Mouse (Mus musculus) WW6 (cell line): Measurements from ENCODE around the gene Mstn.

ENCODE experiments used
- DNase-seq: peaks from one replicate; pipeline ENCODE4 v3.0.0-alpha.2; 2013; ENCODE audit warnings: low read depth, low spot score

Gene Mstn

DNA sequence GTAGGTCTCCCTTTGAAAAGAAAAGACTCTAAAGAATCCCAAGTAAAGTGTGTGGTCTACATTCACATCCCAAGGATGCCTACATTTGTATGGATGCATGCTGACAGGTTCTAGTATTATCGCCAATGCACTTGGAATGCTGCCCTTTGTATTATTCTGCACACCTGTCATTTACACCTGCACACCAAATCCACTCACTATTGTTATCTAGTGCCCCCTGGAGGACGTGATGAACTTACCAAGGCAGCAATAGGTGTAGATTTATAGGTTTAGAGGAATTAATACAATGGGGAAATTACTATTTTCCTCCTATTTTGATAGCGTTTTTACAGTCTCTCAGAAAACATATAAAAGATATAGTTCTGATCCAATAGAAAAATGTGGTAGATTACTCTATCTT is 31.7 kb downstream of the Mstn start:
- DNase-seq, result no peak

DNA sequence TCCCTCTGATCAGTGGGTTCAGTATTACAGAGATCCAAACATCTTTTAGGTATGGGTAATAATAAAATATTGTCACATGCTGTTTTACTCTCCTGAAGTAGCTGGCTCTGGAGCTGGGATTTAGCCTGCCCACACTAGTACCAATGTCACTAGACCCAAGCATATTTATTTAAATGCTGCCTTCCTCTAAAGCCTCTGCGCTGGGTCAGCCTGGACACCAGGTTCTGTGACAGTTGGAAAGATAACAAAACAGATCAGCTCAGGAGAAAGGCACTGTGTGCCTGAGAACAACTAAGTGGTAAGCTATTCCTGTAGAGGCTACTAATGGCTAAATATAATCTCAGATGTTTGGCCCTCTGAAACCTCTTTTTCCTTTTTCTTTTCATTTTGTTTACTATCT is 49.1 kb downstream of the Mstn start:
- no peak for DNase-seq
